Mouse (Mus musculus): ENCODE data around the gene Bco1.

DNA sequence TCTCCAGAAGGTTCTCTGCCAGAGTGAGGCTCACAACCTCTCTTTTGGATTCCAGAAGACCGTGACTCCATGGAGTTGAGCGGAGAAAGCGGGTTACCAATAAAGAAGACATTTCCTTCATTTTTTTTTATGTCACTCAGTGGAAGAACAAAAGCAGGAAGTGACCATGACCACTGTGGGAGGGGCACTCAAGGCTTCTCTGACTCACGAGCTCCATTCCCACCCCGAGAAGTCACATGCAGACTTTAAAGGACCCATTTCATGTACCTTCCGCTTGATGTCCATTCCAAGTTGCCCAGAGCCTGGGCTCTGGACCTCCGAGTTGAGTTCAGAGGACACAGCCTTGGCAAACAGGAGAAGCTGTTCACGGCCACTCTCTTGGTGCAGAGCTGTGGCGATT, 44.9 kb upstream of the Bco1 start:
- TF ChIP-seq CTCF (IDR thresholded peaks at IDR 0.05; ENCODE audit: borderline replicate concordance, insufficient read depth, low read depth, low read length) (no peak), POLR2A (IDR thresholded peaks at IDR 0.05; ENCODE audit: borderline replicate concordance, insufficient read depth, low read length) (no peak)
